Mouse (Mus musculus): ENCODE measurements around the gene Cebpg.

GRCm38 (mm10) chr7:35029228-35029627, 27.1 kb downstream of the Cebpg start:
- TF ChIP-seq POLR2A (IDR thresholded peaks at IDR 0.05; ENCODE audit: borderline replicate concordance, low read depth, low read length) (no peak), CTCF (IDR thresholded peaks at IDR 0.05; ENCODE audit: low read depth, low read length) (no peak)

Data from bone marrow macrophage, adult 2 months (primary cell).